Mouse (Mus musculus) thymus, postnatal 0 days (tissue): Measurements from ENCODE around the gene Fgd3. TPM values are rescaled to one million over a fixed set of nuclear protein-coding genes. Genes with fewer than 3 reads are reported as not detected.
A peak's percentile ranks its signal among the peaks of the same experiment; 100 is the strongest.

Experiments used
- DNase-seq: peaks from one replicate; pipeline ENCODE4 v3.0.0-alpha.2; 2015; ENCODE audit warnings: low spot score
- polyA plus RNA-seq: library from polyadenylated mRNA; unstranded; fragments of >200 nt; fragmentation: Nextera tagmentation; extraction: Ambion mirVana; gene quantifications from 2 replicates; pipeline ENCODE4 v1.2.1, GENCODE M21; 2015

The Fgd3 gene
- polyA plus RNA-seq, 1 experiment from 2014 or later, result 2.1 TPM

GRCm38 (mm10) chr13:49307311-49307969 lies 12.7 kb downstream of the Fgd3 start:
- peak; percentile 81 for DNase-seq

DNA sequence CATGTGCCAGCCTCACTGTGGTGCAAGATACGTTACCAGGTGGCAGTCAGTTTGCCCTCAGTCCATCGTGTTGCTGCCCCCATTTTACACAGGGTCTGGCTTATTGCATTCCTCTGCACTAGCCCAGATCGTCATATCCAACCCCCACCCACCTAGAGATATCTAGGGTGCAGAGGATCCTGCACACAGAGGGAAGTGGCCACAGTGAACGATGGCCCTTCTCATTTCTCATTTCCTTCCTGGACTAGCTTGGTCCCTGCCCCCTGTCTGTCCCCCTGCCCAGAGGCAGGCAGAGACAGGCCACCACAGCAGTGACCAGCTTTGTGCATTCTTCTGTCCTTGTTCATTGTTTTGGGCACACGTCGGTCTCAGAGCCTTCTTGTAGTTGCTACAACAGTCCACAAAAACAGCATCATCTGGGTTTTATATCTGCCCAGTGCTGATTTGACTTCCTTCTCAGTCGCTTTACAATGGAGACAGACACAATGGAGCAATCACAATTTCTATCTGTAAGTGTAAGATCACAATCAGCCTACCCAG lies 13.3 kb downstream of the Fgd3 start:
- DNase-seq, result no peak

DNA sequence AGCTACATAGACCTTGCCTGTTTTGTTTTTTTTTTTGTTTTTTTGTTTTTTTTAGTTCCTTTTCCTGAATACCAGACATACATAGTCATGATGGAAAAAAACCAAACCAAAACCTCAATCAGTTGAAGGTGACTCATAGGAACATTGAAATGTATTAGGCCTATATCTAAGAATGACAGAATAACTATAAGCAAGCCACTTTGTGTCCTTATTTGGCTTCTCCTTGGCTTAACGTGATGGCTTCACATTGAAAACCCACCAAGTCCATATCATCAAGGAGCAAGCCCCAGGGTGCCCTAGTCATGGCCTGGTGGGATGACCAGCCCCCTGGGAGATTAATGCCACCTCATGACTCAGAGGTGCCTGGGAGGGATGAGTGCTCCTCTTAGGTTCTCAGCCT lies 19.3 kb downstream of the Fgd3 start:
- DNase-seq, result no peak

- no peak for DNase-seq
Measured at GRCm38 (mm10) chr13:49298514-49299381, 21.4 kb downstream of the Fgd3 start.

DNA sequence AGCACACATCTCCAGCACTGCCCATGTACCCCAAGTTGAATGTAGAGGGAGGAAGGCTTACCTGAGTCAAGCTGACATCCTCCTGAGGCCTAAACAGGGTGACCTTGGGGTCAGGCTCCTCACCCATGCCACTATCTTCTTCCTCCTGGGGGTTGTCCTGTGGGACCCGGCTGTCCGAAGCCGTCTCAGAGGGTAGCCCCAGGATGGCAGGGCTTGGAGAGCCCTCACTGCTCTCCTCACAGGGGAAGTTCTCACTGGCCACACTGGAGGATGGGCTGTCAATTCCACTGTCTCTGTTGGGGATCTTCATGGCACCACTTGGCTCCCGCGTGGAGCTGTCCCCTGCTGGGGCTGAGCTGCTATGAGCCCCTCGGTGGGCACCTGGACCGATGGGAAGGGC lies 23.8 kb downstream of the Fgd3 start:
- DNase-seq, result no peak

DNA sequence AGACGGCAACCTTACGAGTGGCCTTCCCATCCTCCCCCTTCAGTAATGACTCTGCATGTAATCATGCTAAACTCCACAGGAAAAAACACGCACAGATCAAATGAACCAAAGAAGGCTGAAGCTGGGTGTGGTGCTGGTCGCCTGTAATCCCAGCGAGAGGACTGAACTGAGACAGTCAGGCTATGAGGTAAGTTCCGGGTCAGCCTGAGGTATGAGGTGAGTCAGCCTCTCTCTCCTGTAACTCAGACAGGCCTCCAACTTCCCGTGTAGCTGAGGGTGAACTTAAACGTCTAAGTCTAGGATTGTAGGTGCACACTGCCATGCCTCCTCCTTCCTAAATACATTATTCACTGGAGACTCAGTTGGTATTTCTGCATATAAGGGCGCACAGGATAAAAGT lies 26.0 kb downstream of the Fgd3 start:
- no peak for DNase-seq

- no peak for DNase-seq
Measured at GRCm38 (mm10) chr13:49291949-49292348, 28.2 kb downstream of the Fgd3 start.

DNA sequence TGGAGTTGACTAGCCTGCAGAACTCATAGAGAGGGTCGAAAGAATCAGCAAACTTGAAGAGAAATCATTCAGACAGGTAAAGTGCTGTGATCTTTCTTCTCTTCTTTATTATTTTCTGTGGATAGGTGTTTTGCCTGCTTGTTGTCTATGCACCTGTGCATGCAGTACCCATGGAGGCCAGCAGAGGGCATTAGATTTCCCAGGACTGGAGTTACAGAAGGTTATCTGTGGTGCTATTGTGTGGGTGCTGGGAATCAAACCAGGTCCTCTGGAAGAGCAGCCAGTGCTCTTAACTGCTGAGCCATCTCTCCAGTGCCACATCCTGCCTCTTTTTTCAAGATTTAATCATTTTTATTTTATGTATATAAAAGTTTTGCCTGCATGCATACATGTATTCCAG lies 28.7 kb downstream of the Fgd3 start:
- peak; percentile 61 for DNase-seq

GRCm38 (mm10) chr13:49287224-49287623 lies 32.9 kb downstream of the Fgd3 start:
- DNase-seq, result no peak

DNA sequence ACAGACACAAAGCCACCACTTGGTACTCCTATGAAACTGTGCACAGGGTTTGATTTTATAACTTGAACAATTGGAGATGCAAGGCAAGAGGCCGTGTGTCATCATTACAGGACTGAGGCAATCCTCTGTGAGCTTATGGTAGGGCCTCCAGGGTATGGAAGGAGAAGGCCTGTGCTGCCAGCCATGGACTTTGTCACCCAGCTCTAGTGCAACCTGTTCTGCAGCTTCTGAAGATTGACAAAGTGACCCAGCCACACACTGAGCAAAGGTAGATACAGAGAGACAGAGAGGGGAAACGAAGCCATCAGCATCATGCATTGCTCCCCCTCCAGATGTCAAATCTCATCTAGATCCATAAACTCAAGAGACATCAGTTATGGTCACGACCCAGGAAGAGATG lies 33.4 kb downstream of the Fgd3 start:
- DNase-seq, result no peak

DNA sequence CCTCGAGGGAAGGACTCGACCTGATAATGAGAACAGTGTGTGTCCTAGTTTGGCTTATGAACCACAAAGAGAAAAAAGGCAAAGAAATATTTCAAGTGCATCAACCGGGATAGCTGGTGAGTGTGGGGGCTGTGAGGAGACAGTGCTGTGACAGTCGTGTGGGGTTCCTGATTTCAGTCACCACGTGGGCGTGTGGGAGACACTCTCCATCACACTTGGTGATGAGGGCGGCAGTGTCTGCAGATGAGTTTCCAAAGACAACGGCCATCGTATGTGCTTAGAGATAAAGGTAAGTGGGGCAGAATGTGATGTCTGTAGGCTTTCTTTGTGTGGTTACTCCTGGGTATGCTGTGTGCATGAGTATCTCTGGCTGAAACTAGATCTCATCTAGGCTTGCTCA lies 36.4 kb downstream of the Fgd3 start:
- no peak for DNase-seq

- no peak for DNase-seq
Measured at GRCm38 (mm10) chr13:49282168-49282567, 37.9 kb downstream of the Fgd3 start.

- no peak for DNase-seq
Measured at GRCm38 (mm10) chr13:49271831-49272765, 48.0 kb downstream of the Fgd3 start.

DNA sequence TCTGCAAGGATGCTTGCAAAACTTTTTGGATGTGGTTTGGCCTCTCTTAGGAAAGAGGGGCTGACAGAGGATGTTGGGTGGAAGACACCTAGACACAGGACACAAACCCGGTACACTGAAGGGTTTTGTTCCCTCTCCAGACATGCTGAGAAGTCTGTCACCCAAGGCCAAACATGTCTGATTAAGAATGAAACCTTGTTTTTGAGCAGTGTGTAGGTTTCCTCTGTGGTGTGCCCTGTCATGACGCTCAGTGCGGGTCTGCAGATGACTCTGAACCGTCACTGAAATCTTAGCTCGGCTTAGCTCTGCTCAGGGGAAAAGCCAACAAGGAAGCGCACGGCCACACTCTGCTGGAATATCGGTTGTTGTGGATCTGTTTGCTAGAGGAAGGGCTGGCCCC lies 49.6 kb downstream of the Fgd3 start:
- DNase-seq, result no peak

GRCm38 (mm10) chr13:49267645-49268044 lies 52.5 kb downstream of the Fgd3 start:
- peak; percentile 62 for DNase-seq

DNA sequence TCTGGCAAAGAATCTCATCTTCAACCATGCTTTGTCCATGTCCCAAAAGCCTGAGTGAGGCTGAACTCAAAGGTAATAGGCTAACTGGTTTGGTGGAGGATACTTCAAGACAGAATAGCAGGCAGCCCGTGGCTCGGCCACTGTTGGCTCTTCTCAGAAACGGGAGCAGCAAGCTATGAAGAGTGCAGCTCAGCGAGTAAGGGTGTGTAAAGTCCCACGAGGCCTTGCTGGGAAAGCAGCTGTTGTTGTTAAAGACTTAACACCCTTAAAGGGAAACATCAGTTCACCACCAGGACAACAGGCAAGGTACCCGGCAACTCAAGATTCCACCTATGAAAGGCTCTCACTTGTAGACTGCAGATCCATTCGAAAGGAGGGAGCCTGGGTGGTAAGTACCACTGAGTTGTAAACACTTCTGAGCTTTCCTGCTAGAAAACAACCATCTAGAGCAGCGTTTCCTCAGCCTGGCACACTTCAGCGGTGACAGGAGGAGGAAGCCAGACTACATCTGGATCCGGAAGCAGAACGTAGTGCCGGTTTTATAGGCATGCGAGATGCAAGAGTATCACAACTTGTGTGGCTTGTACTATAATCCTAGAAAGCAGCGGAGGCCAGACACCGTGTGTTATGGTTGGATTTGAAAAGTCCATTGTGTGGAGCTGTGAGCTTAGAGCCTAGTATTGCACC lies 59.9 kb downstream of the Fgd3 start:
- peak; percentile 18 for DNase-seq

- no peak for DNase-seq
Measured at GRCm38 (mm10) chr13:49257819-49258313, 62.2 kb downstream of the Fgd3 start.

DNA sequence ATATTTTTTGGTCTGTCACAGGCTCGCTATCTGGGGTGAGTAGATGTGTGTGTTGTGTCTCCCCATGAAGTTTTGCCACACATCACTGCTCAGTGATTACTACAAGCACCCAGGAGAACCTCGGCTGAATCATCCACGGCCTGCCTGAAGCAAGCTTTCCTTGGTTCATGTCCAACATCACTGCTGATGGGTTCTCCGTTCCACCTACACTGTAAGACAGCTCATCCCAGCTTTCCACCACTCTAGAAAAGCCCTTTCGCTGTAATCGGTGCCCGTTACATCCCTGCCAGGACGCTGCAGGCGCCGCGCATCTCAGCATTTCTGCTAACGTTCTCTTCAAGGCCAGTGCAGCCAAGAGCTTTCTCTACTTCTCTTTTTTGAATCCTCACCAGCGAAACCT lies 67.4 kb downstream of the Fgd3 start:
- DNase-seq, result no peak

DNA sequence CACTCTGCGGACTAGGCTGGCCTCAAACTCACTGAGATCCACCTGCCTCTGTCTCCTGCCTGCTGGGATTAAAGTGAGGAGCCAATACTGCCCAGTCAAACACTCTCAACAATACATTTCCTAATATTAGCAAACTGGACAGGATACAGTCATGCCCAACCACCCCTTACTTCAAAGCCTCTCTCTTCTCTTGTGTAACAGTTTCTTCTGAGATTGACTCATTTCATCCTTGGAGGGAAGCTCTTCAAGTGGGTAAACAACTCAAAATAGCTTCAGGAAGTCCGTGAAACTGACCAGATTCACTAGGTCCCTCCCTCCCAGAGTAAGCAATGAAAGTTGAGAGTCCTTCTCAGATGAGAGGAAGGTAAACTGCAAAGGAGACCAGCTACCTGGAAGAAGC lies 68.0 kb downstream of the Fgd3 start:
- DNase-seq, result no peak

GRCm38 (mm10) chr13:49250716-49251517 lies 69.2 kb downstream of the Fgd3 start:
- no peak for DNase-seq
